Mouse (Mus musculus) 3T3-L1 (cell line): ENCODE results near the gene Ubl5.
"Not testable (repeated sequence)": the region's sequence is repeated elsewhere in the genome, so short reads cannot be mapped to it uniquely, and the experiment has no call there.

ENCODE experiments used
- DNase-seq: peaks from one replicate; pipeline ENCODE4 v3.0.0-alpha.2; 2015; ENCODE audit warnings: low read depth, low spot score

The Ubl5 gene

DNA sequence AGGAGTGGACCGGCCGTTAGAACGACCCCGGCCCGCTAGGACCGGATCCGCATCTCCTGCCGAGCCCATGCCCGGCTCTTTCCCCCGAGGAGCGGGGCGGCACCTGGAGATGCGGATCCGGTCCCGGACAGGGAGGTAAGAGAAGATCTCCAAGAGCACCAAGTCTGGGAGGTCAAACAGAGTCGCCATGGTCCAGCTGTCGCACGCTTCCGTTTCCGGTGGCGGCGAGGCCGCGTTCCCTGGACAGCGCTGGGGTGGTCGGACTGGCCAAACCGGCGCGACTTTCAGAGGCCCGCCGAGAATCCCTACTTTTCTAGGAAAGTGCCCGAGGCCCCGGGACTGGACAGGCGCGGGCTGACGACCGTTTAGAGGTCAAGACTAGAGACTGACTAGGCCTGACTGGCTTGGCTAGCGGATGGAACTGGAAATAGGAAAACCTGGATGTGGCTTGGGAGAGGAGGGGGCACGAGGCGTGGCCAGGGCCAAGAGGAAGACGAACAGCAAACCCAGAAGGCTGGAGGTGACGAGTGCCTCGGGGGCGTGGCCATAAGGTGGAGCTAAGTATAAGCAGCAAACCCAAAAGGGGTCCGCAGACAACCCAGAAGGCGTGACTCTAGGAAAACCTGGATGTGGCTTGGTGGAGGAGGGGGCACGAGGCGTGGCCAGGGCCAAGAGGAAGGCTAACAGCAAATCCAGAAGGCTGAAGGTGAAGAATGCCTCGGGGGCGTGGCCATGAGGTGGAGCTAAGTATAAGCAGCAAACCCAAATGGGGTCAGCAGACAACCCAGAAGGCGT lies at the start of gene Ubl5:
Gene Ubl5 (plus strand): TSS at position 778 of the 795 bp plus-strand sequence.
- peak; percentile 98 for DNase-seq

DNA sequence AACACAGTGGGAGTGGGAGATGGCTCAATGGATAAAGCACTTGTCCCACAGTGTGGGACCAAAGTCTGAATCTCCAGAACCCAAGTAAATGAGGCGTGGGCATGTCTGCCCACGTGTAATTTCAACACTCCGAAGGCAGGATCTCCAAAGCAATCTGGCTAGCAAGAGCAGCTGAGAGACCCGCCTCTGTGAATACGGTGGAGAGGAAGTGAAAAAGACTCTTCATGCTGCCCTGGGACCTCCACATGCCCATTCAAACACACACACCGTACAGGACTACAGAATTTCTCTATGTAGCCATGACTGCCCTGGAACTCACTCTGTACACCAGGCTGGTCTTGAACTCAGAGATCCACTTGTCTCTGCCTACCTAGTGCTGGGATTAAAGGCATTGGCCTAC lies 41.4 kb upstream of the Ubl5 start:
- no peak for DNase-seq

DNA sequence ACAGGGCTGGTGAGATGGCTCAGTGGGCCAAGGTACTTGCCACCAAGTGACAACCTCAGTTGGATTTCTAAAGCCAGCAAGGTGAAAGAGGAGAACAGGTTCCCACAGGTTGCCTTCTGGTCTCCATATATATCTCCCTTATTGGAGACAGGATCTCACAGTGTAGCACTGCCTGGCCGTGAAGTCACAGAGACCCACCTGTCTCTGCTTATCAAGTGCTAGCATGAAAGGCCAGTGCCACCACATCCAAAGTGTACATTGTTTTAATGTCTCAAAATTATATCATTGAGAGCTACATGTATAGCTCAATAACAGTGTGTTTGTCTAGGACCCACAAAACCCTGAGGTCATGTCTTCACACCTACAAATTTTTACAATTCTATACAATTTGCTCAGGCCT lies 36.4 kb upstream of the Ubl5 start:
- peak; percentile 3 for DNase-seq

DNA sequence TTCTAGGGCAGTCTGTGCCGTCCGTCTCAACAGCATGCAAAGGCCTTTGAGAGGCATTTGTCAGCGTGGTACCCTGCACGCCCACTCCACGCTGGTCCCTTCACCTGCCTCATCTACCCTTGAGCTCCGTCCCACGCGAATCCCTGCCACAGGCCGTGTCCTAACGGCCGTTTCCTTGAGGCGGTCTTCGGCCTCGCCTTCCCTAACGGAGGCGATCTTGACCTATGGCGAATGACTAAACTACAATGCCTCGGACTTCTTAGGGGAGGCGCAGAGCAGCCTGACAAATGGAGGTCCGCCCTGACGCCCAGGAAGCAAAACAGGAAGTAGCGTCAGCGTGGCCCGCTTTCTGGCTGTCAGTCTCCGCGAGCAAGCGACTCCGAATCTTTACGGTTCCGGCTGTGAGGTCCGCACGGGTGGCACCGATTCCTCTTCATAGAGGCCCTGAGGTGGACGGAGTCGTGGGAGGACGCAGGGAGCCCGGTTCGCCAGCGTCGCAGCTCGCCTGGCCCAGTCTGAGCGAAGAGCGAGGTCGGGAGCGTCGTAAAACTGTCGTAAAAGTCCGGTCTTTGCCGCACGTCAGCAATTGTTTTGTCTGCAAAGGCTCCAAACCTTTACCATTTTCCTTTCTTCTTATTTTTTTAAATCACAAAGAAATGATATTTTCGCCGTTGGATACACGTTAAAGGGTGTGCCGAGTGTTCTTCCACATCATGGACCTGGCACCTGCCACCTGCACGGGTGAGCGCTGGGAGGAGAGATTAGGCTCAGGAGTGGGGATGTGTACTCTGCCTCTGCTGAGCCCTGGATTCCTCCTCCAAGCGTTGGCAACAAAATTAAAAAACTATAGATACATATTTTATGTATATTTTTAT lies 35.3 kb upstream of the Ubl5 start:
- DNase-seq, result peak; percentile 91

DNA sequence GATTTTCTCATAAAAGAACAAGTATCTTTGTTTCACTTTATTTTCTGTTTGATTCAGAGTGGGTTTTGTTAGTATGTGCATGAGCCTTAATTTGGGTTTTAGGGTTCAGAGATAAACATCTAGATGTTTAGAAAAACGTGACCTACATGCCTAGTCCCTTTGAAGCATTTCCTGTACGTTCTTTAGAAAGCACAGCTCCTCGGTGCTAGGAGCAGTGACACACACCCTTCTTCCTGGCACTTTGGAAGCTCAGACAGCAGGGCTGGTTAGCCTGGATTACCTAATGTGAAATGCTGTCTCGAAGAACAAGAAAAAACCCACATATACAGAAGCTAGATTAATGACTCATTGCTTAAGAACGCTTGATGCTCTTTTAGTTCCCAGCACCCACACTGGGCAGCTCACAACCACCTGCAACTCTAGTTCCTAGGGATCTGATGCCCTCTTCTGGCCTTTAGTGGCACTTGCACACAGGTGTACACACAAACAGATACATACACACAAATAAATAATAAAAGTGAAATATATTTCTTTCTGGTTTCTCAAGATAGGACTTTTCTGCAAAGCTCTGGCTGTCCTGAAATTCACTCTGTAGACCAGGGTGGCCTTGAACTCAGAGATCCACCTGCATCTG lies 32.7 kb upstream of the Ubl5 start:
- no peak for DNase-seq

DNA sequence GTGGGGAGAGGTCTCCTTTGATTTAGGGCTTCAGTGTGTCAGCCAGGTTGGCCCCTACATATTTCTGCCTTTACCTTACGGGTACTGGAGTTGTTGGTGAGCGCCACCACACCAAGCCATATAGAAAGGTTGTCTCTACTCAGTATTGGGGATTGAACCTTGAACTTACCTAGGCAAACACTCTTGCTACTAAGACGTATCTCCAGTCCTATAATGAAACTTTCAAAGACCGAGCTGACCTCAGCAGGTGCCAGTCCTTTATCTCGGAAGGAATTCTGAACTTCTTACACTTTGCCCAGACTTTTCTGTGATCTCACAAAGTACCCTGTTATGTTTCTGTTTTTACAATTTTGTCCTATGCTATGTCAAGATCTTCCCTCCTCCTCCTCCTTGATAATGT lies 30.7 kb upstream of the Ubl5 start:
- no peak for DNase-seq

DNA sequence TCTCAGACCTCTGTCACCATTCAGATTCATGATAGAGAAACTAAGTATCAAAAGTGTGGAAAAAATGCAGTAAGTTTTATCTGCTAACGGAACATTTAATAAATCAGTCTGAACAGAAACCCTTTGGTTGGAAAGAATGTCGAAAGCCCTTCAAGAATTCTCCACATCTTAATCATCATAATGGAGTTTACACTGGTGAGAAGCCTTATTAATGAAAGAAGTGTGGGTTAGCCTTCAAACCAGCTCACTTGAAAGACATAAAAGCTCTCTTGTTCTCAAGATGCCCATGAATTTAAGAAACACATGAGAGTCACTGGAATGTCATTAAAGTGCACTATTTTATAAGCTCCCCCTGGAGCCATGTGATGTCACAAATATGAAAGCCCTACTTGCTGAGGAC lies 26.0 kb upstream of the Ubl5 start:
- DNase-seq, result no peak

DNA sequence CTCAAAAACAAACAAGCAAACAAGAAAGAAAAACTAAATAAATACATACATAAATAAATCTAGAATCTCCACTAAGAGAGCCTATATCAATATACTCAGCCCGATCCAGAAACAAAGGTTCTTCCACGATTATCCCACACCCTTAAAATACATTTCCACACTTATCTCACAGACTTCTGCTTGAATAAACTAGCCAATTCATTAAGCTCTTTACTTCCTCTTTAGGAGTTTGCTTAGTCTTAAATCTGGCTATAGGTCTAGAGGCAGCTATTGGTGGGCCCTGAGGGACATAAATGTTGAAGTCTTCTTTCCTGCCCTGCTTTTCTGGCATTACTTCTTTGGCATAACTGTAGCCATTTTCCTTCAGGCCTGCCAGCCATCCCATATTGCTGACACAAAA lies 11.3 kb upstream of the Ubl5 start:
- no peak for DNase-seq

DNA sequence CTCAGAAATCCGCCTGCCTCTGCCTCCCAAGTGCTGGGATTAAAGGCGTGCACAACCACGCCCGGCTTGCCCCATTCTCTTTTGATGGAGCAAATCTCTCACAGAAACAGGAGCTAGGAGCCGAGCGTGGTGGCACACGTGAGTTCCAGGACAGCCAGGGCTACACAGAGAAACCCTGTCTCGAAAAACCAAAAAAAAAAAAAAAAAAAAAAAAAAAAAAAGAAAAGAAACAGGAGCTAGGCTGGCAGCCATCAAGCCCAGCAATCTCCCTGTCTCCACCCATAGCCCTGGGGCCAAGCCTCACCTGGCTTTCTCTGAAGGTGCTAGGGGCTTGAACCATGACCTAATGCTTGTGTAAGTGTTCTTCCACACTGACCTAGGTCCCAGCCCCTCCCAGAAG lies 7.0 kb upstream of the Ubl5 start:
- DNase-seq, result not testable (repeated sequence)

DNA sequence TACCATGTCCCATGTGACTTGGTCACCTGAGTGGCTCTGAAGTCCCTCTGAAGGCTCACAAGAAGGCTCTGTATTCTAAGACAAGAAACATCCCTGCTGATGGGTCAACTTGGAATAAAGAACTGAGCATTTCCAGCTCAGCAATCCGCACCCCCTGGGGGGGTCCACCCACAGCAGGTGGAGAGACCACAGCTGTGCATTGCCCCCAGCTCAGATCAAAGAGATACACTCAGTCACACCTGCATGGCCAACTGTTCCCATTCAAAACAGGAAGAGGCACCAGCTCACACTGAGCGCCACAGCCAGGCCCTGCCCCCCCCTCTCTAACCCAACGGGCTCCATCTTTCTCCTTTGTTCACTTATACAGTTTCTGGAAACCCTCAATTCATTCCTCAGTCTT lies 6.4 kb upstream of the Ubl5 start:
- no peak for DNase-seq

DNA sequence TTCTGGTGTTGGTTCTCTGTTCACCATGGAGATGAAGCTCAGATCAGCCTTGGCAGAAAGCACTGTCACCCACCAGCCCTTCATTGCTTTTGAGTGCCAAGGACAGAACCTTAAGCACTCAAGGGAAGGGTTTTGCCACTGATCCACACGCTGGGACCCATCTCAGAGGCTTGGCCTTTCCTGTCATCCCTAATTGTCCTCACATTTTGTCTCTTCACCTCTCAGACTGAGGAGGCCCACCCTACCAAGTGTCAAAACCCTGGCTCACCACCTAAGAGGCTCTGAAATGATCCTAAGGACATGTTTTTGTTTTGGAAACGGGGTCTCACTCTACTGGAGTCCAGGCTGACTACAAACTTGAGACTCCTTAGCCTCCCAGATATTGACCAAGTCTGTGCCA lies 5.9 kb upstream of the Ubl5 start:
- DNase-seq, result no peak

DNA sequence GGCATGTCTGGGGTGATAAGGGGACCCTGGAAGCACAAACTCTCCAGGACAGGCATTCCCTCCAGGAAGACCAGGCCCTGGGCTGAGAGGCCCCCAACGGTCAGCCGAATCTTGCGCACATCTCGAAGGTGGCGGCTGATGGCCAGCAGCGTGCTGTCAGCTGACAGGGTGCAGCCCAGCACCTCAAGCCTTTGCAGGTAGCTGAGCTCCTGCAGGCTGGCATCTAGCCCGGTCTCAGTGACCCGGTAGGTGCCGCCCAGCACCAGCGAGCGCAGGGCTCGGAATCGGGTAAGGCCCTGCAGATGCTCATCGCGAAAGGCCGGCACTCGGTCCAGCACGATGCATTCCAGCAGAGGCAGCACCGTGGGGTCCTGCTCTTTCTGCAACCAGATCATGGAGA lies 4.1 kb upstream of the Ubl5 start:
- no peak for DNase-seq

DNA sequence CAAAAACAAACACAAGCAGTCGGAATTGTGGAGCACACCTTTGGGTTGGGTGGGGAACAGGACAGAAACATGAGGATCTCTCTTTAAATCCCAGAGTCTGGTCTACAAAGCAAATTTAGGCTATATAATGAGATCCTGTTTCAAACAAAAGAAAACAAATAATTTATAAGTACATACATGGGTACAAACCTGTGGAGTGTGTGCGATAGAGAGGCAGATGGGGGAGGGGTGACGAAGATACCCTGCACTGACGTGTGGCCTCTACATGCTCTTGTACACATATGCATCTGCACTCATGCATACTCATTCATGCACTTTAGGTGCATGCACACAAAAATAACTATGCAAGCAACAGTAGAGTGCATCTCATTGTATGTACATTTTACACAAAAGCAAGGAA lies 3.2 kb upstream of the Ubl5 start:
- no peak for DNase-seq

DNA sequence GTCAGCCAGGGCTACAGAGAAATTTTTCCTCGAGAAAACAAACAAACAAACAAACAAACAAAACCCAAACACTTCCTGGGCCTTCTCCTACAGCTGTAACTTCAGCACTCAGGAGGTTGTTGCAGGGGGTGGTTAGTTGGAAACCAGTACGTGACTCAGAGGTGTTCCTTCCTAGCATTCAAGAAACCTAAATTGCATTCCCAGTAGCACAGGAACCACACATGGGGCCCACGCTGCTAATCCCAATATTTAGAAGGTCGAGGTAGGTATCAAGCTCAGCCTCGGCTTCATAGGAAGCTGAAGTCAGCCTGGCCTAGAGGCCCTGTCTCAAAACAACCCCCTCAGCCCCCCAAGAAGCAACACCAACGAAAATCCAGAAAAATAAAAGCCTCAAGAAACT lies 1.2 kb upstream of the Ubl5 start:
- DNase-seq, result peak; percentile 54

DNA sequence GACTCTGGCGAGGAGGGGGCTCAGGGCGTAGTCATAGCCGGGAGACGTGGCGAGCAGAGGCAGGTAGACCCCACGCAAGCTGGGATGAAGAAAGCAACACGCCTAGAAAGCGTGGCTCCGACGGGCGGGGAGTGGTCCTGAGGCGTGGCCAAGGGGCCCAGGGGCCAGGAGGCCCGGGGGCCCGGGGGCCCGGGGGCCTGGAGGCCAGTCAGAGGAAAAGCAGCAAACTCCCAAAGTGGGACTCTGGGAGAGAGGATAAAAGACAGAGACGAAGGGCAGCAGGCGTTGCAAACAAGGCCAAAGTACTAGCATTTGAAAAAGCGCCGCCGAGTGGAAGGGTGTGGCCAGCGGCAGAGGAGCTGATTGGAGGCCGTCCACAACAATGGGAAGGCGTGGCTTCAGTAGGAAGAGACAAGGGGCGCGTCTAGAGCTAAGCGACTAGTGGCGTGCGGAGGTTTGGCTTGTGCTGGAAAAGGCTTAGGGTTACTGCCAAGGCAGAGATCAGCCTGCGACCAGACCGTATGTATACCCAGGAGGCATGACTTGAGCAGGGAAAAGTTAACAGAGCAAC lies 303 bp downstream of the Ubl5 start:
- peak; percentile 97 for DNase-seq

DNA sequence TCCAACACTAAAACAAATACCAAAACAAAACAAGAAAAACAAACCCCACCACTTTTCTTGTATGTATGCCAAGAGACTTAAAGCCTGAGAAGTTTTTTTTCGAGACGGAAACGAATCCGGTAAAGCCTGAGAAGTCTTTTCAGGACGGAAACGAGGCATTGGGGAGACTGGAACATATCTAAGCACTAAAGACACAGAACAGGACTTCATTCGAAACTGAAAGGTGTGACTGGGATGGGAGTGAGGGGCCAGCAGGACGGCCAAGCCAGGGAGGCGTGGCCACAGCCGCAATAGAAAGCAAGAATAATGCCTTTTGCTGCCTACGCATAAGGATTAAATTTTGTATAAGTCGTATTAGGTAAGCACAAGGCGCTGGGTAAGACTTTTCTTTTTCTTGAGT lies 1.1 kb downstream of the Ubl5 start:
- DNase-seq, result peak; percentile 42

DNA sequence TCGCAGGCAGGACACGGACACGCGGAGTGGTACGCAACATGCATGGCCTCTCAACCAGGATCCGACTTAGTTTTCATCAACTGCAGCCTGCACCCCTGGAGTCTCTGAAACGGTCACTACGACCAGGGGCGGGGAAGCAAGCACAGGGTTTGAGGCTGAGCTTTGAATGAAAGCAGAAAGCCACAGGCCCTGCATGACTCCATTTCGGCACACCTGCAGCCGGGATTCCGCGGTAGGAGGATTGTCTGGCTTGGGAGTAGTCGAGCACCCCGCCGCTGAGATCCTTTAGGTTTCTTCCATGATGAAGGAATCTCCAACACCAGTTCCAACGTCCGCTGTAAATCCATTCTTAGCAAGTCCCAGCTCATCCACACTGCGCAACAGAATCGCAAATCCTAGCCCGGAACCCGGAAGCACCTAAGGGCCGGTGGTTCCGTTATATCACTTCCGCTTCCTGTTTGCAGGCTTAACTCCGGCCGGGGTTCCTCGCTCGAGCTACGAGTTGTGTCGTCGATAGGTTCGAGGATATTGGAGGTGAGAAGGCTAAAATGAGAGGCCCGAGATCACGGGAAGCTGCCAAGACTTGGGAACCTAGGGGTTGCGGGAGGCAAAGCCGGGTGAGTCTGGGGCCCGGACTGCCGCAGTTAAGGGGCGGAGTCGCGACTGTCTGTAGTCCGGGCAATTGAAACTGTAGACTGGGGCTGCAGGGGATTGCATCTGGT lies 1.8 kb downstream of the Ubl5 start, which contains the start of gene Fbxl12:
Gene Fbxl12 (minus strand): TSS at position 408 of the 722 bp plus-strand sequence.
- peak; percentile 84 for DNase-seq

DNA sequence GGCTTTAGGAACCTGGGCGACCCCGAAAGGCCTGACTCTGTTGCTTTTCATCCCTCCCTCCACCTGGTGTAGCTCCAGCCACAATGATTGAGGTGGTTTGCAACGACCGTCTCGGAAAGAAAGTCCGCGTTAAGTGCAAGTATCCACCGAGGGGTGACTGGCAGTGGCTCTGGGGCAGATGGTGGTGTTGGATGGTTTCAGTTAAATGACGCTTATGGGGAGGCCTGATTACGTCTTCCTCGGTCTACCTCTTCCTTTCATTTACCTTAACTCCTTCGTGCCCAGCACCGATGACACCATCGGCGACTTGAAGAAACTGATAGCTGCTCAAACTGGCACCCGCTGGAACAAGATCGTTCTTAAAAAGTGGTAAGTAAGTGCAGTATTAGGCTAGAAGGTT lies 2.4 kb downstream of the Ubl5 start:
- DNase-seq, result no peak

DNA sequence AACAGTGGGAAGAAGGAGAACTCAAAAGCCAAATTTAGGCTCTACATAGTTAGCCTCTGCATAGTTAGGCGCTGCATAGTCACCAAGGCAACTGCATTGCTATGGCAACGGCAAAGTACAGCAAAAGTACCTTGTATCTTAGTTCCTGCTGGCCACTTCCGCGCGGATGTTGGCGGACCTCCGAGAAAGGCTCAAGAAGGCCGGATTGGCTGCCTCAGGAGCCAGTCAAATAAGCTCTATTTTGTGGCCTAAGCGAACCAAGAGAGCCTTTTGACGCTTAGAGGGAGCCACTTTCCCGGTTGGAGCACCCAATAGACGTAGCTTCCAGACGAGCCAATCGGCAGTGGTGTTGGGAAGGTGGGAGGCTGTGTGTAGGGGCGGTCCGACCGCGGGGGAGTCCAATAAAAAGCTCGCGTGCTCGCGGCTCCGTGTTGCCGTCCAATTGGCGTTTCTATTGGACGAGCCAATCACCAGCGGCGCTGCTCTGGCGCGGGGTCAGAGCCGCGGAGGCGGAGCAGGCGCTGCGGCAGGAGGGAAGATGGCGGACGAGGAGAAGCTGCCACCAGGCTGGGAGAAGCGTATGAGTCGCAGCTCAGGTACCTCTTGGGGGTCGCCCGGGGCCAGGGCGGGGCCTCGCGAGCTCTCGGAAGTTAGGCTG lies 9.1 kb downstream of the Ubl5 start, which contains the start of gene Pin1:
Gene Pin1 (plus strand): TSS at position 494 of the 658 bp plus-strand sequence.
- peak; percentile 100 for DNase-seq

DNA sequence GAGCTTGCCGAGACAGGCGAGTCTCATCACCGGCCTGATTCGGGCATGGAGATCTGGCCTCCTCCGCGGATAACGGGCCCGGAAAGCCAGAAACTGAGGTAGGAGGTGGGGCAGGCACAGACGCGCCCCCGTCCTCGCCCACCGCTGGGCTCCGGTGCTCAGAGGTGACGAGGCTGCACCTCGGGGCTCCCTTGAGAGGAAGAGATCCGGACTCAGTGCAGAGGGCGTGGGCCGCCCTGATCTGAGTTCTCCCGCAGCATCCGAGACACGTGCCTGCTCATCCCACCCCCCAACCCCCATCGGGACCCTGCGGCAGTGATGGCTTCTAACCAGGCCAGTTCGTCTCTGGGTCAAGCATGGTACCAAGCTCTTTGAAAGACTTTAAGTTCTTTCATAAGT lies 9.6 kb downstream of the Ubl5 start:
- peak; percentile 17 for DNase-seq

DNA sequence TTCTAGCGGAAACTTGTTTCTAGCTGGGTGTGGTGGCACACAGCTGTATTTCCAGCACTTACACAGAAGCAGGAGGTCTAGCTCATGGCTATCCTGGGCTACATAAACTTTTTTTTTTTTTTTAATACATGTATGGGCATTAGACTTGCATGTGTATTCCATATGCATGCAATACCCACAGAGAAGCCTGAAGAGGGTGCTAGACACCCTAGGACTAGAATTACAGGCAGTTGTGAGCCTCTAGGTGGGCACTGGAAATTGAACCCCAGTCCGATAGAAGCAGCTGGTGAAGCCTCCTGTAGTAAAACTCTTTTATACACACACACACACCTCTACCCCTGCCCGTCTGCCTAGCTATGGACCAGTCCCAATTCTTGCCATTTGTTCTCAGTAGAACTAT lies 11.2 kb downstream of the Ubl5 start:
- no peak for DNase-seq
